Mouse (Mus musculus) C3H10T1/2 (cell line): ENCODE results near the gene Rab15. TPM values are rescaled to one million over a fixed set of nuclear protein-coding genes. Genes with fewer than 3 reads are reported as not detected.

Experiments used
- polyA plus RNA-seq, 2 experiments: library from polyadenylated mRNA; unstranded; fragments of >200 nt; fragmentation: generic; extraction: Trizol; gene quantifications; one replicate each; pipeline ENCODE4 v1.2.1; 2012; ENCODE audit warnings: missing spikeins in 2 of 2

The Rab15 gene
- not detected for polyA plus RNA-seq

DNA sequence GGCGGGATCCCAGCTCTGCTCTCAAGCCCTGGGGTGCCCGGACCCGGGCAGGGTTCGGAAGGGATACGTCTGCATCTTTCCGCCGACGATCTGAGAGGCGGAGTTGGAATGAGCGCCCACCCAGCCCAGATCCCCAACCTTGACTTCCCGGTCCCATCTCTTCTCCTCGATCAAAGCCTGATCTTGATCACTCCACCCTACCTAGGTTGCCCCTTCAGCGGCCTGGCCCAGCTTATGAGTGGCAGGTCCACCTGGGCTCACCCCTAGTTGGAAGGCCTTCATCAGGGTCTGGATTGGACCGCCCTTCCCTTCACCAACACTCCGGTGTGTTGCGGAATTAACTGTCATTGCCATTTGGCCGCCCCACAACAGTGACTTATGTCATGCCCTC lies at the start of gene Rab15:
Gene Rab15 (minus strand): TSS at position 258 of the 391 bp plus-strand sequence.

DNA sequence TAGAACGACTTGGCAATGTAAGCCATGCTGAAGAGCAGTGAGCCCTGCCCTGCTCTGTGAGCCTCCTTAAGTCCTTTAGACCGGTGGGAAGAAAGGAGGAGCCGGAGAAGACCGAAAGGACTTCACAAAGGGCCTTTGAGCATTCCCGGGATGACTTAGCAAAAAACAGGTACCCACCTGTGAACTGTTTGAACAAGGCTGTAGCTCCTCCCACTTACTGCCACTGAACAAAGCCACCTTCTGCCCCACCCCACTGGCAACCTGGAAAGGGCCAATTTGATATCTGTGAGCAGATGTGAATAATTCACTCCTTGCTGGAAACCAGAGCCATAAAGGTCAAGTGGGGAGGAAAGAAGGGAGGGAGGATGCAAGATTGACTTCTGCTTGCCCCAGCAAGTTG lies 27.4 kb downstream of the Rab15 start, which contains the start of gene Gpx2:
Gene Gpx2 (minus strand): TSS at position 205 of the 400 bp plus-strand sequence.

DNA sequence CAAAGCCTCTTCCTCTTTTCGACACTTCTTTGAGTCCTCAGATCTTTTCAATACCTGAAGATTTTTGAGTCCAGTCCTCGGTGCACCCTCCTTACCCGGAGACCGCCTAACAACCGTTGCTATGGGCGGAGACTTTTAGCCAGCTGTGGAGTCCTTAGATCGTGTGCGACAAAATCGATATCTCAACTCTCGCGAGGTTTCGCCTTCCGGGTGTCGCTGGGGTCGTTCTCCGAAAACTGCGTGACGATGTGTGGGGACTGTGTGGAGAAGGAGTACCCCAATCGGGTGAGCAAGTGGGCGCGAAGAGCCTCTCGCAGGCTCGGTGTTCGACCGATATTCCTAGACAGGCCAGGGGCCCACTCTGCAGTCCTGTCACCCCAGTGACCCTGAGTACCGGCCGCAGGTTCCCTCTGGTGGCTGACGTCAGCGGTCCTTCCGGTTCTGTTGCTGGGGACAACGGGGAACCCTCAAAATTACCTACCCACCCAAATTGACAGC lies 57.3 kb downstream of the Rab15 start, which contains the start of the genes Churc1 and Fntb:
Gene Churc1 (plus strand): TSS at position 185 of the 498 bp plus-strand sequence.
Gene Fntb (plus strand): TSS at position 236 of the 498 bp plus-strand sequence.

Other genes with a start within 250 kb of the Rab15 start
- under 1 TPM; under 0.01 to 0.11 TPM for gene Sptb, start 112.4 kb downstream of the Rab15 start, polyA plus RNA-seq
- 100 to 1,000 TPM in 1 of 2 experiments, 10 to 100 TPM in 1; 64.3 to 154 TPM for gene Churc1, start 57.4 kb downstream of the Rab15 start, polyA plus RNA-seq
- 10 to 100 TPM; 17.9 to 20.2 TPM for gene Fntb, start 57.3 kb downstream of the Rab15 start, polyA plus RNA-seq
- gene Gpx2, start 27.4 kb downstream of the Rab15 start, polyA plus RNA-seq = not detected
- 10 to 100 TPM; 13.0 to 35.1 TPM for gene Max, start 139.3 kb upstream of the Rab15 start, polyA plus RNA-seq